Mouse (Mus musculus): ENCODE results near the gene Relb.

The Relb gene

GRCm38 (mm10) chr7:19578436-19578835 is 50.8 kb downstream of the Relb start:
- no peak for DNase-seq

GRCm38 (mm10) chr7:19577877-19578414 is 51.3 kb downstream of the Relb start:
- peak; percentile 35 to 52 for DNase-seq

GRCm38 (mm10) chr7:19577141-19577852 is 51.9 kb downstream of the Relb start, which contains the start of the genes Zfp296 and Gemin7:
Zfp296 (plus strand) TSS chr7:19577287.
Gemin7 (minus strand) TSS chr7:19577595.
- peak; percentile 30 to 35 for DNase-seq

- DNase-seq, result no peak
Observed at GRCm38 (mm10) chr7:19575559-19575958, 53.7 kb downstream of the Relb start.

GRCm38 (mm10) chr7:19573776-19574140 is 55.5 kb downstream of the Relb start:
- no peak for DNase-seq

GRCm38 (mm10) chr7:19572926-19573775 is 56.1 kb downstream of the Relb start:
- peak; percentile 76 to 82 for DNase-seq

GRCm38 (mm10) chr7:19569647-19570046 is 59.6 kb downstream of the Relb start:
- DNase-seq, result no peak

GRCm38 (mm10) chr7:19567426-19567825 is 61.8 kb downstream of the Relb start:
- DNase-seq, result no peak

- no peak for DNase-seq
Observed at GRCm38 (mm10) chr7:19565803-19566202, 63.4 kb downstream of the Relb start.

- peak in 1 of 2 experiments; percentile 22 for DNase-seq
Observed at GRCm38 (mm10) chr7:19564455-19564854, 64.8 kb downstream of the Relb start.

GRCm38 (mm10) chr7:19563884-19564283 is 65.4 kb downstream of the Relb start:
- no peak for DNase-seq

GRCm38 (mm10) chr7:19562643-19563410 is 66.4 kb downstream of the Relb start, which contains the start of gene Ppp1r37:
Ppp1r37 (minus strand) TSS chr7:19563076.
- DNase-seq, result peak in 1 of 2 experiments; percentile 29

- DNase-seq, result peak; percentile 91
Observed at GRCm38 (mm10) chr7:19561765-19562642, 67.2 kb downstream of the Relb start.

- DNase-seq, result no peak
Observed at GRCm38 (mm10) chr7:19561431-19561764, 67.8 kb downstream of the Relb start.

- no peak for DNase-seq
Observed at GRCm38 (mm10) chr7:19560491-19561260, 68.6 kb downstream of the Relb start.

GRCm38 (mm10) chr7:19558965-19559364 is 70.3 kb downstream of the Relb start:
- DNase-seq, result no peak

GRCm38 (mm10) chr7:19557982-19558900 is 71.0 kb downstream of the Relb start:
- no peak for DNase-seq

- peak in 1 of 2 experiments; percentile 31 for DNase-seq
Observed at GRCm38 (mm10) chr7:19557086-19557485, 72.2 kb downstream of the Relb start.
